Mouse (Mus musculus): ENCODE measurements around the gene Myrip. TPM values are rescaled to one million over a fixed set of nuclear protein-coding genes. Genes with fewer than 3 reads are reported as not detected.

Myrip gene
- polyA plus RNA-seq, 1 experiment from 2014 or later, result 0.29 TPM

- Histone ChIP-seq H3K36me3 (ENCODE audit: control insufficient read depth, insufficient read depth, low read length) (no peaks in the 10 kb centered on the region), H3K27ac (ENCODE audit: low read length) (no peak overlapping the region), H3K27me3 (ENCODE audit: control insufficient read depth, insufficient read depth, low read depth, low read length) (no peaks in the 10 kb centered on the region), H3K9me3 (ENCODE audit: control insufficient read depth, low read length) (no peaks in the 10 kb centered on the region), H3K9ac (ENCODE audit: low read length) (no peak overlapping the region), H3K4me2 (ENCODE audit: low read depth, low read length) (no peak overlapping the region), H3K4me3 (ENCODE audit: low read length) (no peak overlapping the region), H3K4me1 (replicated peaks; ENCODE audit: control insufficient read depth, insufficient read depth, low read length) (no peaks in the 10 kb centered on the region)
- ATAC-seq (ENCODE audit: low read depth), result no peak
- WGBS, result 63% methylated on average over 7 of the region's 7 CpGs
Observed at GRCm38 (mm10) chr9:120424567-120424966, 123.3 kb downstream of the Myrip start.

DNA sequence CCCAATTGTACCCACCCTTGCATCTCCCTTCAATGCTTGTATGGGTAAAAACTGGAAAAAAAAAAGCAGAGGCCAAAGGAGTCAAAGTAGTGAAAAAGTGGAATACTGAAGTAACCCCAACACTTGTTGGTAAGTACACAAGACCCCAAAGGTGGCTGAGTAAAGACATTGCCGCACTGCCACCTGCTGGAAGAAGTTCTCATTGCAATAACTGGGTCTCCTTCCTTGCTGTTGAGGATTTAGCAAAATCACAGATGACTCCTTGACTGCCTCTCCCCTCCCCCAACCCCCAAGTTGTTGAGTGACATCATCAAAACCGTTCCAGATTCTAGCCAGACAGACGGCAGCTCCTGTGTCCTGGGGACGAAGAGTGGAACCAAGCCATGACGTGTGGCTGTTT, 124.5 kb downstream of the Myrip start:
- WGBS, result 30% methylated on average over 5 of the region's 5 CpGs
- Histone ChIP-seq H3K27me3 (ENCODE audit: control insufficient read depth, insufficient read depth, low read depth, low read length) (no peaks in the 10 kb centered on the region), H3K9me3 (ENCODE audit: control insufficient read depth, low read length) (no peaks in the 10 kb centered on the region), H3K9ac (ENCODE audit: low read length) (no peak overlapping the region), H3K27ac (ENCODE audit: low read length) (no peak overlapping the region), H3K4me3 (ENCODE audit: low read length) (no peak overlapping the region), H3K4me1 (replicated peaks; ENCODE audit: control insufficient read depth, insufficient read depth, low read length) (no peaks in the 10 kb centered on the region), H3K36me3 (ENCODE audit: control insufficient read depth, insufficient read depth, low read length) (no peaks in the 10 kb centered on the region), H3K4me2 (ENCODE audit: low read depth, low read length) (no peak overlapping the region)
- ATAC-seq (ENCODE audit: low read depth), result no peak

- Histone ChIP-seq H3K27me3 (ENCODE audit: control insufficient read depth, insufficient read depth, low read depth, low read length) (no peaks in the 10 kb centered on the region), H3K4me2 (ENCODE audit: low read depth, low read length) (no peak overlapping the region), H3K27ac (ENCODE audit: low read length) (no peak overlapping the region), H3K4me3 (ENCODE audit: low read length) (no peak overlapping the region), H3K36me3 (ENCODE audit: control insufficient read depth, insufficient read depth, low read length) (no peaks in the 10 kb centered on the region), H3K9me3 (ENCODE audit: control insufficient read depth, low read length) (no peaks in the 10 kb centered on the region), H3K9ac (ENCODE audit: low read length) (no peak overlapping the region), H3K4me1 (replicated peaks; ENCODE audit: control insufficient read depth, insufficient read depth, low read length) (no peaks in the 10 kb centered on the region)
- WGBS, result 53% methylated on average over 6 of the region's 6 CpGs
- ATAC-seq (ENCODE audit: low read depth), result no peak
Observed at GRCm38 (mm10) chr9:120428181-120428580, 126.9 kb downstream of the Myrip start.

DNA sequence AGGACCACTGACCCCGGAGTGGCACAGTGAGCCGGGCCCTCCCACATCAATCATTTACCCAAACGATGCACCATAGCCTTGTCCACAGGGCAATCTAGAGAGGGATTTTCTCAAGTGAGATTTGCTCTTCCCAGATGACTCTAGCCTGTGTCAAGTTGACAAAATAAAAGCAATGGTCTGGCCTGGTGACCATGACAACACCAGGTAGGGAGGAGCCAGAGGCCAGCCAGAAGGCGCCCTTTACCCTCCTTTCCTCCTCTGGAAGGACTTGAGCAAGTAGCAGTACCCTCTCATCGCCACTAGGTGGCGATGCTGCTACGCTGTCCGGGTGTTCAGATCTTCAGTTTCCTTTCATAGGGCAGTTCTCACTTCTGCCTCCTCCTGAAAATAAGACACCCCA, 132.4 kb downstream of the Myrip start:
- Histone ChIP-seq H3K36me3 (ENCODE audit: control insufficient read depth, insufficient read depth, low read length) (no peaks in the 10 kb centered on the region), H3K4me3 (ENCODE audit: low read length) (no peak overlapping the region), H3K4me2 (ENCODE audit: low read depth, low read length) (no peak overlapping the region), H3K9ac (ENCODE audit: low read length) (no peak overlapping the region), H3K9me3 (ENCODE audit: control insufficient read depth, low read length) (no peaks in the 10 kb centered on the region), H3K4me1 (replicated peaks; ENCODE audit: control insufficient read depth, insufficient read depth, low read length) (no peaks in the 10 kb centered on the region), H3K27me3 (ENCODE audit: control insufficient read depth, insufficient read depth, low read depth, low read length) (no peaks in the 10 kb centered on the region), H3K27ac (ENCODE audit: low read length) (no peak overlapping the region)
- ATAC-seq (ENCODE audit: low read depth), result peak; percentile 67; the same call in 1 of the 2 replicates
- WGBS, result 21% methylated on average over 8 of the region's 8 CpGs

DNA sequence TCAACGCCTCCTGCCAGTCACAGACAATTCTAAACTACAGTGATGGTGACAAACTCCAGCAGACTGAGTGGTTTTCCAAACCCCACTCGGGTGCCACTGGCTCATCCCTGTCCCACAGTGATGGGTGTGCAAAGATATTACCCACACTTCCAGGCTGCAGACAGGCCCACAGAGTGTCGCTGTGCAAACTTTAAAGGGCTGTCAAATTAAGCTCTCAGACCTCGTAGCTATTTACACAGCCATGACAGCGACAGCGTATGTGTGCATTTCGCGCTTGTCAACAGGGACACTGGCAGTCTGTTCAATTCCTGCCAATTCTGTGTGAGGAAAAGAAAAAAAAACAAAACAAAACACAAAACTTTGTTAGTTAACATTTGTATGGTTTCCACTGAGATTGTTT, 134.5 kb downstream of the Myrip start:
- Histone ChIP-seq H3K4me2 (ENCODE audit: low read depth, low read length) (no peak overlapping the region), H3K27me3 (ENCODE audit: control insufficient read depth, insufficient read depth, low read depth, low read length) (no peaks in the 10 kb centered on the region)
- 33% methylated on average over 8 of the region's 8 CpGs for WGBS

GRCm38 (mm10) chr9:120436854-120437253, 135.5 kb downstream of the Myrip start:
- H3K27ac ChIP-seq (ENCODE audit: low read length), result no peak overlapping the region
- no peak overlapping the region for H3K9ac ChIP-seq (ENCODE audit: low read length)
- H3K27me3 ChIP-seq (ENCODE audit: control insufficient read depth, insufficient read depth, low read depth, low read length), result no peaks in the 10 kb centered on the region
- no peak for ATAC-seq (ENCODE audit: low read depth)
- no peaks in the 10 kb centered on the region for H3K4me1 ChIP-seq (replicated peaks; ENCODE audit: control insufficient read depth, insufficient read depth, low read length)
- H3K4me2 ChIP-seq (ENCODE audit: low read depth, low read length), result no peak overlapping the region
- H3K36me3 ChIP-seq (ENCODE audit: control insufficient read depth, insufficient read depth, low read length), result no peaks in the 10 kb centered on the region
- no peaks in the 10 kb centered on the region; the same call in 1 of the 2 replicates for H3K9me3 ChIP-seq (ENCODE audit: control insufficient read depth, low read length)
- WGBS, result 57% methylated on average over 2 of the region's 2 CpGs
- H3K4me3 ChIP-seq (ENCODE audit: low read length), result no peak overlapping the region

More for the DNA sequence above, 134.5 kb downstream of the Myrip start:
- no peaks in the 10 kb centered on the region for H3K4me1 ChIP-seq (replicated peaks; ENCODE audit: control insufficient read depth, insufficient read depth, low read length)
- ATAC-seq (ENCODE audit: low read depth), result no peak
- no peak overlapping the region for H3K9ac ChIP-seq (ENCODE audit: low read length)
- no peak overlapping the region for H3K4me3 ChIP-seq (ENCODE audit: low read length)
- H3K36me3 ChIP-seq (ENCODE audit: control insufficient read depth, insufficient read depth, low read length), result no peaks in the 10 kb centered on the region
- no peak overlapping the region for H3K27ac ChIP-seq (ENCODE audit: low read length)
- H3K9me3 ChIP-seq (ENCODE audit: control insufficient read depth, low read length), result no peaks in the 10 kb centered on the region; the same call in 1 of the 2 replicates

GRCm38 (mm10) chr9:120437266-120437876, 136.1 kb downstream of the Myrip start:
- no peak overlapping the region for H3K4me3 ChIP-seq (ENCODE audit: low read length)
- H3K9ac ChIP-seq (ENCODE audit: low read length), result no peak overlapping the region
- no peak overlapping the region for H3K27ac ChIP-seq (ENCODE audit: low read length)
- no peaks in the 10 kb centered on the region for H3K36me3 ChIP-seq (ENCODE audit: control insufficient read depth, insufficient read depth, low read length)
- WGBS, result 68% methylated on average over 6 of the region's 6 CpGs
- no peak overlapping the region for H3K4me2 ChIP-seq (ENCODE audit: low read depth, low read length)
- no peak for ATAC-seq (ENCODE audit: low read depth)
- no peaks in the 10 kb centered on the region; the same call in 1 of the 2 replicates for H3K9me3 ChIP-seq (ENCODE audit: control insufficient read depth, low read length)
- no peaks in the 10 kb centered on the region for H3K4me1 ChIP-seq (replicated peaks; ENCODE audit: control insufficient read depth, insufficient read depth, low read length)
- no peaks in the 10 kb centered on the region for H3K27me3 ChIP-seq (ENCODE audit: control insufficient read depth, insufficient read depth, low read depth, low read length)

- ATAC-seq (ENCODE audit: low read depth), result no peak
- H3K27me3 ChIP-seq (ENCODE audit: control insufficient read depth, insufficient read depth, low read depth, low read length), result no peaks in the 10 kb centered on the region
- H3K4me2 ChIP-seq (ENCODE audit: low read depth, low read length), result no peak overlapping the region
- no peaks in the 10 kb centered on the region; the same call in 1 of the 2 replicates for H3K9me3 ChIP-seq (ENCODE audit: control insufficient read depth, low read length)
- 93% methylated on average over 1 of the region's 1 CpGs for WGBS
- H3K9ac ChIP-seq (ENCODE audit: low read length), result no peak overlapping the region
- no peak overlapping the region for H3K27ac ChIP-seq (ENCODE audit: low read length)
- H3K4me1 ChIP-seq (replicated peaks; ENCODE audit: control insufficient read depth, insufficient read depth, low read length), result no peaks in the 10 kb centered on the region
- H3K36me3 ChIP-seq (ENCODE audit: control insufficient read depth, insufficient read depth, low read length), result no peaks in the 10 kb centered on the region
- no peak overlapping the region for H3K4me3 ChIP-seq (ENCODE audit: low read length)
Observed at GRCm38 (mm10) chr9:120438350-120438749, 137.0 kb downstream of the Myrip start.

DNA sequence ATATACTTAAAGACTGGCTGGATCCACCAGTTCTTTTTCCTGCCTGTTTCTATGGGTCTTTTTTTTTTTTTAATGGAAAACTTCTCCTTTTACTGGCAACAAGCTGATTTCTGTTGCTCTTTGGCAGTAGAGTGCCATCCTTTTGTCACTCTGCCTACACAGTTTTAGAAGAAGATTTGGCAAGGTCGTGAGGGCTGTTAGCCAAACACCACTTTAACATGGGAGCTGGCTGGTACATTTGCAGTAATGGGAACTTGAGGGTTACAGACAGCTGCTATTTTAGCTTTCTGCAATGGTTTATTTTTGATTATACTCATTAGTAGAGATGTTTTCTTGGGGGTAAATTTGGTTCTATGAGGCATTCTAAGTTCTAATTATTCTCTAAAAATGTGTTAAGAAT, 137.5 kb downstream of the Myrip start:
- H3K27me3 ChIP-seq (ENCODE audit: control insufficient read depth, insufficient read depth, low read depth, low read length), result no peaks in the 10 kb centered on the region
- H3K4me3 ChIP-seq (ENCODE audit: low read length), result no peak overlapping the region
- ATAC-seq (ENCODE audit: low read depth), result no peak
- no peaks in the 10 kb centered on the region; the same call in 1 of the 2 replicates for H3K9me3 ChIP-seq (ENCODE audit: control insufficient read depth, low read length)
- WGBS, result 48% methylated on average over 1 of the region's 1 CpGs
- no peak overlapping the region for H3K4me2 ChIP-seq (ENCODE audit: low read depth, low read length)
- no peaks in the 10 kb centered on the region for H3K36me3 ChIP-seq (ENCODE audit: control insufficient read depth, insufficient read depth, low read length)
- no peak overlapping the region for H3K9ac ChIP-seq (ENCODE audit: low read length)
- H3K27ac ChIP-seq (ENCODE audit: low read length), result no peak overlapping the region
- H3K4me1 ChIP-seq (replicated peaks; ENCODE audit: control insufficient read depth, insufficient read depth, low read length), result no peaks in the 10 kb centered on the region

GRCm38 (mm10) chr9:120444642-120445041, 143.3 kb downstream of the Myrip start:
- Histone ChIP-seq H3K27ac (ENCODE audit: low read length) (no peak overlapping the region), H3K36me3 (ENCODE audit: control insufficient read depth, insufficient read depth, low read length) (no peaks in the 10 kb centered on the region), H3K27me3 (ENCODE audit: control insufficient read depth, insufficient read depth, low read depth, low read length) (no peaks in the 10 kb centered on the region), H3K9me3 (ENCODE audit: control insufficient read depth, low read length) (no peaks in the 10 kb centered on the region; the same call in 1 of the 2 replicates), H3K4me2 (ENCODE audit: low read depth, low read length) (no peak overlapping the region), H3K9ac (ENCODE audit: low read length) (no peak overlapping the region), H3K4me3 (ENCODE audit: low read length) (no peak overlapping the region), H3K4me1 (replicated peaks; ENCODE audit: control insufficient read depth, insufficient read depth, low read length) (no peaks in the 10 kb centered on the region)
- WGBS, result 61% methylated on average over 9 of the region's 9 CpGs
- ATAC-seq (ENCODE audit: low read depth), result no peak
